Mouse (Mus musculus): ENCODE results near the gene Ppp1r7.

Gene Ppp1r7

GRCm38 (mm10) chr1:93387198-93387597, 44.5 kb downstream of the Ppp1r7 start:
- no peak for TF ChIP-seq NANOG (IDR thresholded peaks at IDR 0.05; ENCODE audit: borderline replicate concordance, low read length)
- TF ChIP-seq POU5F1 (IDR thresholded peaks at IDR 0.05; ENCODE audit: borderline replicate concordance, low read length) = no peak
- no peak for TF ChIP-seq CTCF (conservative IDR thresholded peaks at IDR 0.05; ENCODE audit: low read length)
- H3K27me3 ChIP-seq (ENCODE audit: insufficient read depth, low read length) = peaks cover 7% of the 10 kb centered on the region; the same call in 1 of the 2 replicates
- H3K4me1 ChIP-seq (replicated peaks; ENCODE audit: low read depth, low read length) = no peaks in the 10 kb centered on the region
- no peak overlapping the region for H3K4me3 ChIP-seq (replicated peaks; ENCODE audit: low read length)
- H3K9me3 ChIP-seq (ENCODE audit: low read length) = no peaks in the 10 kb centered on the region
- H3K36me3 ChIP-seq (ENCODE audit: insufficient read depth, low read length) = no peaks in the 10 kb centered on the region

GRCm38 (mm10) chr1:93388906-93389305, 46.3 kb downstream of the Ppp1r7 start:
- Histone ChIP-seq H3K4me3 (replicated peaks; ENCODE audit: low read length) (no peak overlapping the region), H3K9me3 (ENCODE audit: low read length) (no peaks in the 10 kb centered on the region), H3K4me1 (replicated peaks; ENCODE audit: low read depth, low read length) (no peaks in the 10 kb centered on the region; the same call in 1 of the 2 replicates), H3K27me3 (ENCODE audit: insufficient read depth, low read length) (peaks cover 7% of the 10 kb centered on the region; the same call in 1 of the 2 replicates), H3K36me3 (ENCODE audit: insufficient read depth, low read length) (no peaks in the 10 kb centered on the region)
- TF ChIP-seq POU5F1 (IDR thresholded peaks at IDR 0.05; ENCODE audit: borderline replicate concordance, low read length) = no peak
- no peak for TF ChIP-seq CTCF (conservative IDR thresholded peaks at IDR 0.05; ENCODE audit: low read length)

DNA sequence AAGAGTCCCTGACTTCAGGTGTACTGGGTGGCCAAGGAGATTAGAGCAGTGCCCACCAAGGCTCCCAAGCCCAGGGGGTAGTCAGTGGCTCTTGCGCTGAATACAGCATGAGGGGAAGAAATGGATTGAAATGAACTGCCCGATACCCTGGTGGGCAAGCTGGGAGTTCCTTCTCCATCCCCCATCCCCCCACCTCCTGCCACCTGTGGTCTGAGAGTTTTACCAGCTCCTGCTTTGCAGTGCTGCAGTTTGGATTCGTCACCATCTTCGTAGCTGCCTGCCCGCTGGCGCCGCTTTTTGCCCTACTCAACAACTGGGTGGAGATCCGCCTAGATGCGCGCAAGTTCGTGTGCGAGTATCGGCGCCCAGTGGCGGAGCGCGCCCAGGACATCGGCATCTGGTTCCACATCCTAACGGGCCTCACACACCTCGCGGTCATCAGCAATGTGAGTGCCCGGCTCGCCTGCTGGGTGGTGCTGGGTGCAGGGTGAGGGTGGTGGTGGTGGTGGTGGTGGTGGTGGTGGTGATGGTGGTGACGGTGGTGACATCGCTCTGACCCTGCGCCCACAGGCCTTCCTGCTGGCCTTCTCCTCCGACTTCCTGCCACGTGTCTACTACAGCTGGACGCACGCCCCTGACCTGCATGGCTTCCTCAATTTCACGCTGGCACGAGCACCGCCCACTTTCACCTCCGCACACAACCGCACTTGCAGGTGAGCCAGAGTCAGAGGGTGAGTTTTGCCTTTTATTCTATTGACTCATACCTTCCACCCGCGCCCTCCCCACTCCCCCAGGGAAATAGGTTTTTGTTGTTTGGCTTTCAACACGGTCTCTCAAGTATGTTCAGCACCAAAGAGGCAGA, 58.8 kb downstream of the Ppp1r7 start:
- peak overlapping the region; percentile 69 for H3K4me3 ChIP-seq (replicated peaks; ENCODE audit: low read length)
- peaks cover 16% of the 10 kb centered on the region for H3K36me3 ChIP-seq (ENCODE audit: insufficient read depth, low read length)
- no peaks in the 10 kb centered on the region for H3K9me3 ChIP-seq (ENCODE audit: low read length)
- peaks cover 13% of the 10 kb centered on the region for H3K4me1 ChIP-seq (replicated peaks; ENCODE audit: low read depth, low read length)
- peaks cover 50% of the 10 kb centered on the region for H3K27me3 ChIP-seq (ENCODE audit: insufficient read depth, low read length)
- TF ChIP-seq NANOG (IDR thresholded peaks at IDR 0.05; ENCODE audit: borderline replicate concordance, low read length) (no peak), CTCF (conservative IDR thresholded peaks at IDR 0.05; ENCODE audit: low read length) (no peak)

DNA sequence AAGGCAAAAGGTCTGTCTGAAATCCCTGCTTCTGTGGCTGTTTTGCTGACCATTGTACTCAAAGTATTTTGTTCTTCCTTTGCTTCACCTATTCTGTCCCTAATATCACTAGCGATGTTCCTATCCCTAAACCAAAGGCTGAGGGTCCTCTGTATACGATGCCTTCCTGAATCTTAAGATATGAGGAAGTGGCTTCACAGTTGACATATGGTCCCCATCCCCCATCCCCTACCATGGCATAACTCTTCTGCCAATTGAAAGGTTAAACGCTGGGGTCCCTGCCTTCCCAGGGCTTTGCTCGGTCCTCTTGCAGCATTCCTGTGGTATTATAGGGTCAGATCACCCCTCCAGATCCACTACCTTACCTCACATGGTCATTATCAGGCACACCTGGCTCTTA, 60.7 kb downstream of the Ppp1r7 start:
- Histone ChIP-seq H3K27me3 (ENCODE audit: insufficient read depth, low read length) (peaks cover 38% of the 10 kb centered on the region), H3K9me3 (ENCODE audit: low read length) (no peaks in the 10 kb centered on the region), H3K4me1 (replicated peaks; ENCODE audit: low read depth, low read length) (peaks cover 13% of the 10 kb centered on the region), H3K4me3 (replicated peaks; ENCODE audit: low read length) (no peak overlapping the region), H3K36me3 (ENCODE audit: insufficient read depth, low read length) (peaks cover 36% of the 10 kb centered on the region)
- TF ChIP-seq POU5F1 (IDR thresholded peaks at IDR 0.05; ENCODE audit: borderline replicate concordance, low read length) (no peak), NANOG (IDR thresholded peaks at IDR 0.05; ENCODE audit: borderline replicate concordance, low read length) (no peak), CTCF (conservative IDR thresholded peaks at IDR 0.05; ENCODE audit: low read length) (no peak)

Data from E14TG2a.4 (cell line).